Mouse (Mus musculus) CD8-positive naive resting alpha-beta T cell, adult 57 days (primary cell): ENCODE results near the gene Ube4a. TPM values are rescaled to one million over a fixed set of nuclear protein-coding genes. Genes with fewer than 3 reads are reported as not detected.

Source experiments
- total RNA-seq: library from RNA; stranded (reverse); gene quantifications from one replicate; pipeline ENCODE4 v1.2.4, GENCODE M21; 2023

Gene Ube4a
- 110 TPM for total RNA-seq

DNA sequence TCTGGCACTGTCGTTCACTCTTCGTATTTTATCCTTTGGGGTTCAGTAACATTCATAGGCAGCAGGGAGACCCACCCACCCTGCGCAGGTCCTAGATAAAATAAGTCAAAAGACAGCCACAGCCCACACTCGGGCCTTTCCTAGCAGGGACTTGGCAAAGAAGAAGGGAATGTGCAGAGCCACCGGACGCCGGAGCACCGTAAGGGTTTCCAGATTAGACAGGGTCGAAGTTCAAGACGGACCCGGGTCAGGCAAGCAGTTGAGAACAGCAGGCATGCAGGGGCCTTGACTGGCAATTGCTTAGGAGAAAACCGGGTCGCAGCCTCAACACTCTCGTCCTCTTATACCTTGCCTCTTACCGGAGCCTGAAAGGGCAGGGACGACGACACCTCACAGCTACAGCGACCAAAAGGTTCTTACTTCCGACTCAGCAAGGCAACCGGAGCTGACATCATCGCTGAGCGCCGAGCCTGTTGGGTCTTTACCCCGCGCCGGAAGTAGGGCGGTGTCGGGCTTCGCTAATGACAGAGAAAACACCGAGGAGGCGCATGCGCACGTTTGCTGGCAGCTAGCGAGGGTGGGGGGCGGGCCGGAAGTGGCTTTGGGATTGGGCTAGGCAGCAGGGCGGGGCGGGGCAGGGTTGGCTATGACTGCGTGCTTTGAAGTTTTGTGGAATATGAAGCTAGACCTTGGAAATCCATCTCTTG, at the start of gene Ube4a:
Gene Ube4a, minus strand, starts transcription at position 475 of the 707 bp plus-strand sequence.

DNA sequence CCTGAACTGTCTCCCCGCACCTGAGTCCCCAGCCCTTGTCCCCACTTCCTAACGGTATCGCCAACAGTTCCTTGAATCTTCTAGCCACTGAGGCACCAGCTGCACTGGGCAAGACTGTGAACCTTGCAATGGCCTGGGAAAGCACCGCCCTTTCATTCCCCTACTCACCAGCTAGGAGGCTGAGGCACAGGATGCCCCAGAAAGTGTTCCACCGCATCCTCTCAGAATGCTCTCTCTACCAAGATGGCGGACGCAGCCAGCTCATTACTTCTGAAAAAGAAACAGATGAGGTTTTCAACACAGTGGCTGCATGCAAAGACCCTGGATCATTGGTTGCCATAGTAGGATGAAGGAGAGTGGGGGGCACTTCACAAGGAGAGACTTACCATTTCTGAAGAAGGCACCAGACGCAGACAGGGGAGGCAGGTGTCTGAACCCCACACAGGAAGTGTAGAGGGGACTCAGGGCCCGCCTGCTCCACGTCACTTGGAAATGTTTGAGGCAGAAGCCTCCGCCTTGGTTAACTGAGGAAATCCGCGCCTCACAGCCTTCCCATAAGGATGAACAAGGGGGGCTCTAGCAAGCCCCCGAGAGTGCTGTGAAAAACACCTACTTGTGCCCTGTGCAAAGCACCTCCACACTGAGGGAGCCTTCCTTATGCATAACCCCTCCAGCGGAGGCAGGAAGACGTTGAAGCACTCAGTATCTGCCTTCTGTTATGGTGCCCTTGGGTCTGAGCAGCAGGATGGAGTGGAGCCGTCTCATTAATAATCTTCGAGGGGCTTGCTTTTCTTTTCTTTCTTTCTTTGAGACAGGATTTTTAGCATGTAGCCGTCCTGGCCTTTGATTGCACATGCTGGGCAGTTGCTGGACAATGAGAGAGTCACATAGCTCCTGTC, 44.0 kb upstream of the Ube4a start, which contains the start of gene Cd3e:
Gene Cd3e, minus strand, starts transcription at position 448 of the 899 bp plus-strand sequence.

DNA sequence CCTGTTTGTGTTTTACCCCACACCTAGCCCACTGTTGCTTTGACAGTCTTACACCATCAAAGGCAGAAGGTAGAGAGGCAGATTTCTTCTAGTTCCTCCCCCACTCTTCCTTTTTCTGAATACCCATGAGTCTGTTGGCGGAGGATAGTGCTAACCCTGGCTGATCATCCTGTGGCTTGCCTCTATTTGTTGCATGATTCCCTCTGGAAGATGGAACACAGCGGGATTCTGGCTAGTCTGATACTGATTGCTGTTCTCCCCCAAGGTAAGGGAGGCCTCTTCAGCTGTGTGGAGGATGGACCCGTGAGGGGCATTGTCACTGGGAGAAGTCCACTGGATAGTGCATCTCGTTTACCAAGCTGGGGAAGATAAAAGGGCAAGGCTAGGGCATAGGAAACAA, 16.3 kb upstream of the Ube4a start, which contains the start of gene Cd3d:
Gene Cd3d, plus strand, starts transcription at position 111 of the 400 bp plus-strand sequence.

DNA sequence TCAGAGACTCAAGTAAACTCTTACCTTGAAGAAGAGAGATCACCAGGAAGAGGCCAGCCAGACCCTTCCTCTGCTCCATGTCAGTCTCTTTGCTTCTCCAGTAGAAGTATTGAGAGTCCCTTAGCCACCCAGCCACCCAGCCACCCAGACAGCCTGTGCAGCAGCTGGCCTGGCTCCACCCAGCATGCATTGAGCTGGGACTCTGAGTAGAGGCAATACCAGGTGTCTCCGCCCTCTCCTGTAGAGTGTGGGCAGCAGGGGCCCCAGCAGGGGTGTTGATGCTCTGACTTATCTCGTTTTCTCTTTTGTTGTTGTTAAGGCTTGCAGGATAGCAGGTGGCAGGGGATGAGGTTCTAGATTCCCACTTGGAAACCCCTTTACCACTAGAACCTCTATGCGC, 14.8 kb upstream of the Ube4a start, which contains the start of gene Cd3g:
Gene Cd3g, minus strand, starts transcription at position 190 of the 400 bp plus-strand sequence.

DNA sequence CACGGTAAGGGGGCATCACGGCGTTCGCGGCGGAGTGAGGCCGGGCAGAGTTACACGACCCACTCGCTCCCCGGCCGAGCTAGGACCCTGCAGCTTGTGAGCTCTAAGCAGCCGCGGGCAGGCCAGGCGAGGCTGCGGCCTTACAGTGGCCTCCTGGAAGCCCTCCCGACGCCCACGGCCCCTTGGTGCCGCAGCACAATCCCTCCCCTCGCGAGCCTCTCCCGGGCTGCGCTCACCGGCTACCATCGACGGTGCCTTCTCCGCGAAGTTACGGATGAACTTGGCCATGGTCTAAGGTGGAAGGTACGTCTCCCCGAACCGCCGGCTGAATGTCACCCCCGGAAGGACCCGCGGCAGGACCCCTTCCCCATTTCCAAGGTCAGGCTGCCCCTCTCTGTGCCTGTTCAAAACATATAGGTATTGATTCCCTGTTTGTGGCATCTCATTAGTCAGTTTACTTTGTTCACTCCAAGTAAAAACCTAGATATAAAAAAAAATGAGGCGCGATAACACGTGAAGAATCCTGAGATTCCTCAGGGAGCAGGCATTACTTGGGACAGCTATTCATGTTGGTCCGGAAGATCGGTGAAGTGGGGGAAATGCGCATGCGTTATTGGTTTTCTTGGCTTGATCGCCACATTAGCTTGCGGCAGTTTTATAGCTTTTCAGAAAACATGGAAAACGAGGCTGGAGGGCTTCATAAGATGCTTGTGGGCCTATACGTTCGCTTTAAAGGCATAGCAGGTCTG, 44.9 kb downstream of the Ube4a start, which contains the start of gene Atp5l:
Gene Atp5l, minus strand, starts transcription at position 369 of the 749 bp plus-strand sequence.

DNA sequence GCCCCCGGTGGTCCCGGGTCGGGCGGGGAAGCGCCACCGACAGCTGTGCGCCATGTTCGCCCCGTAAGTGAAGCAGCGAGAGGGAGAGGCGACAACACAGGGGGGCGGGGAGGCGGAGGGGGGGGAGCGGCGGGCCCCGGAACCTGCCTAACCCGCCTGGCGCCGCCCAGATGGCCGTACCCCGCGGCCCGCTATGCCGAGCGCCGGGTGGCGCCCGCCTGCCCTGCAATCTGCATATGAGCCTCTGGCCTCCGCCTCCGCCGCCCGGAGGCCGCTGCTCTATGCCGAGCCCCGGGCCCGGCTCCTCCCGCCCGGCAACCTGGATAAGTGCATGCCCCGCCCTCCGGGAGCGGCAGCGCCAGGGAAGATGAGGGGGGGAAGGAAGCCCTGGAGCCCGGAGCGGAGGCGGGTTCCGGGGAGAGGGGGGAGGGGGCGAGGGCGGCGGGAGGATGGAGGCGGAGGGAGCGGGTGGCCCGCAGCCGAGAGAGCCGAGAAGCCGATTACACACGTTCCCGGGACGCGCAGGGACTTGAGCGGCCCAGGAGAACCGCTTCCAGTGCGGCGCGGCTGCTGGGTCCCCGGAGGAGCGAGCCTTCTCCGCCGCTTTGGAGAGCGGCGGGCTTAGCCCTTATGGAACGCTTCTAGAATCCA, 84.1 kb downstream of the Ube4a start, which contains the start of gene Kmt2a:
Gene Kmt2a, minus strand, starts transcription at position 76 of the 651 bp plus-strand sequence.

Other genes starting within 250 kb of the Ube4a start
- not detected for gene Phldb1, start 230.4 kb downstream of the Ube4a start, total RNA-seq
- 112 TPM for gene Arcn1, start 197.8 kb downstream of the Ube4a start, total RNA-seq
- 67.6 TPM for gene Ift46, start 197.7 kb downstream of the Ube4a start, total RNA-seq
- gene Tmem25, start 166.3 kb downstream of the Ube4a start, total RNA-seq: not detected
- 4.5 TPM for gene Ttc36, start 162.5 kb downstream of the Ube4a start, total RNA-seq
- 135 TPM for gene Kmt2a, start 84.3 kb downstream of the Ube4a start, total RNA-seq
- 149 TPM for gene Atp5l, start 44.9 kb downstream of the Ube4a start, total RNA-seq
- gene Cd3g, start 14.8 kb upstream of the Ube4a start, total RNA-seq: 495 TPM
- gene Cd3d, start 16.2 kb upstream of the Ube4a start, total RNA-seq: 490 TPM
- 830 TPM for gene Cd3e, start 44.0 kb upstream of the Ube4a start, total RNA-seq
- 0.37 TPM for gene Mpzl2, start 74.2 kb upstream of the Ube4a start, total RNA-seq
- 9.8 TPM for gene Mpzl3, start 89.6 kb upstream of the Ube4a start, total RNA-seq
- gene Jaml, start 113.6 kb upstream of the Ube4a start, total RNA-seq: 39.0 TPM
- gene Scn2b, start 152.2 kb upstream of the Ube4a start, total RNA-seq: 0.21 TPM
- 0.31 TPM for gene Scn4b, start 172.8 kb upstream of the Ube4a start, total RNA-seq
- not detected for gene BC049352, start 216.4 kb upstream of the Ube4a start, total RNA-seq
- not detected for gene Tmprss4, start 238.5 kb upstream of the Ube4a start, total RNA-seq